Mouse (Mus musculus): ENCODE measurements around the gene Ahsa1. TPM values are rescaled to one million over a fixed set of nuclear protein-coding genes. Genes with fewer than 3 reads are reported as not detected.

The Ahsa1 gene
- 69.7 and 78.3 TPM in 2 replicates for polyA plus RNA-seq (2015; fragmentation: Nextera tagmentation; extraction: Ambion mirVana)

DNA sequence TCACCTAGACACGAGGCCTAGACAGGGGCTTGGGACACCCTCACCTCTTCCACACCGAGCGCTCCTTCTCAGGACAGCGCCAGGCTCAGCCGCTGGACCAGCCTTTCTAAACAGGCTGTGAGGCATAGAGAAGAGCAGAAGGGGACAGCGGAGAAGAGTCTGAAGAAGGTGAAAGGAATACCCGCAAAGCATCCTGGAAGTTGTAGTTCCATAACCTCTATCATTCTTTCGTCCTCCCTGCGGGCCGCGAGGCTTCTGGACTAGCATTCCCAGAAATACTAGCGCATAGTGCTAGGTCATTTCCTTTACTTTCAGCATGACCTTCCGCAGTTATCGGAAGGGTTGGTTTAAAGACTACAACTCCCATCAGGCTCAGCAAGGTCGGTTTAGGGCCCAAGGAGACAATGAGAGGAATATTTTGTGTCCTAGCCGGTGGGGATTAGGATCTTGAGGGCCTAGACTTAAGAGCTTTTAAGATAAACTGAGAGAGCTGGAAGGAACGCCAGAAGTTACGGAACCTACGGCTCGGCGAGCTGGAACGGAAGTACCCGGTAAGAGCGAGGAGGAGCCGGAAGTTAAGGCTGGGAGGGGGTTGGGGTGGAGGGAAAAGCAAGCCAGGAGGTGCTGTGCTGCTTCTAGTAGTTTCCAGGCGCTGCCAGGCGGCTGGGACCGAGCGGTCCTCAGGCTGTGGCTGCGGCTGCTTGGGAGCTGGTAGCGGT, at the start of gene Ahsa1, which contains the start of gene Vipas39:
Ahsa1 (plus strand) TSS at position 372 of the 719 bp plus-strand sequence.
Vipas39 (minus strand) TSS at position 149 of the 719 bp plus-strand sequence.
- TF ChIP-seq CTCF (IDR thresholded peaks at IDR 0.05; ENCODE audit: low read depth) = peak; percentile 67
- no peaks in the 10 kb centered on the region for H3K4me1 ChIP-seq (replicated peaks; ENCODE audit: control insufficient read depth, insufficient read depth, low read length)
- H3K27me3 ChIP-seq (replicated peaks; ENCODE audit: control insufficient read depth, insufficient read depth, low read length) = no peaks in the 10 kb centered on the region
- no peaks in the 10 kb centered on the region for H3K9me3 ChIP-seq (ENCODE audit: control insufficient read depth)
- H3K4me2 ChIP-seq (replicated peaks; ENCODE audit: low read depth) = peak within 1 kb of the TSS; percentile 89
- H3K4me3 ChIP-seq (ENCODE audit: low read depth, low read length) = peak within 1 kb of the TSS; percentile 87
- peaks cover 45% of the 10 kb centered on the region for H3K36me3 ChIP-seq (ENCODE audit: control insufficient read depth, insufficient read depth)
- peak within 1 kb of the TSS; percentile 70 for H3K9ac ChIP-seq (ENCODE audit: low read depth, low read length)
- ATAC-seq = peak; percentile 97
- under 1% methylated on average over 31 of the region's 31 CpGs for WGBS
- H3K27ac ChIP-seq (ENCODE audit: low read depth, low read length) = peak within 1 kb of the TSS; percentile 77

DNA sequence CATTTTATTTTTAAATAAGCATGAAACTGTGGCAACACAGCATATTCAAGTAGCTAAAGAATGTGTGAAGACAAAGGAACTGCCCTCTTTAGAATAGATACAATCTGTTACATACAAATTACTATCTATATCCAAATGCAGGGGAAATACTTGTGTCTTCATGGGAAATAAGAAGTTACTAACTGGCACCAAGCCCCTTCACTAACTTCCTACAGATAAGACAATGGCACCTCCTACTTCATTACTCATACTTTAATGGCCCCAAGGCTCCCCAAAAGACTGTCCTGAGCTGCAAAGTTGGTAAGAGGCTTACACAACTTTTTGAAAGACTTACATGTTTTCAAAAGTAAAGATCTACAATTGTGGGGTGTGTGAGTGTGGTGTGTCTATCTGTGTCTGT, 48.7 kb upstream of the Ahsa1 start:
- H3K4me1 ChIP-seq (replicated peaks; ENCODE audit: control insufficient read depth, insufficient read depth, low read length) = no peaks in the 10 kb centered on the region
- H3K4me2 ChIP-seq (replicated peaks; ENCODE audit: low read depth) = no peak overlapping the region
- no peak overlapping the region for H3K27ac ChIP-seq (ENCODE audit: low read depth, low read length)
- H3K36me3 ChIP-seq (ENCODE audit: control insufficient read depth, insufficient read depth) = no peaks in the 10 kb centered on the region
- H3K9me3 ChIP-seq (ENCODE audit: control insufficient read depth) = no peaks in the 10 kb centered on the region
- H3K4me3 ChIP-seq (ENCODE audit: low read depth, low read length) = no peak overlapping the region
- H3K27me3 ChIP-seq (replicated peaks; ENCODE audit: control insufficient read depth, insufficient read depth, low read length) = no peaks in the 10 kb centered on the region
- no peak overlapping the region for H3K9ac ChIP-seq (ENCODE audit: low read depth, low read length)
- ATAC-seq = no peak
- no peak for TF ChIP-seq CTCF (IDR thresholded peaks at IDR 0.05; ENCODE audit: low read depth)

DNA sequence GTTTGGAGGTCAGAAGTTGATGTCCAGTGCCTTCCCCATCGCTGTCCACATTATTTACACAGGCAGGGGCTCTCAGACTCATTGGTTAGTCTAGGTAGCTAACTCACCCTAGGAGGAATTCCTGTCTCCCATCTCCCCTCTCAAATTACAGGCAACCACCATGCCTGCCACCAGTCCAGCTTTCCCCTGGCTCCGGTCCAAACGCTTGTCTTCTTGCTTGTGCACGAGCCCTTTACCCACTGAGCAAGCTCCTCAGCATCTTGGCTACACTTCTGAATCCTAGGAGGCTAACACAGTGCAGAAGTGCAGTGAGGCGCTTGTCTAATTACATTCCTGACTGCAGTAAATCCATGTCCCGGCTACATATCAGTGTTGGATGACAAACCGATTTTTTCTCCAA, 46.9 kb upstream of the Ahsa1 start:
- no peaks in the 10 kb centered on the region for H3K4me1 ChIP-seq (replicated peaks; ENCODE audit: control insufficient read depth, insufficient read depth, low read length)
- WGBS = 64% methylated on average over 7 of the region's 7 CpGs
- no peak overlapping the region for H3K4me2 ChIP-seq (replicated peaks; ENCODE audit: low read depth)
- no peak for TF ChIP-seq CTCF (IDR thresholded peaks at IDR 0.05; ENCODE audit: low read depth)
- H3K27me3 ChIP-seq (replicated peaks; ENCODE audit: control insufficient read depth, insufficient read depth, low read length) = no peaks in the 10 kb centered on the region
- no peak overlapping the region for H3K4me3 ChIP-seq (ENCODE audit: low read depth, low read length)
- no peaks in the 10 kb centered on the region for H3K9me3 ChIP-seq (ENCODE audit: control insufficient read depth)
- ATAC-seq = no peak
- H3K27ac ChIP-seq (ENCODE audit: low read depth, low read length) = no peak overlapping the region
- no peaks in the 10 kb centered on the region for H3K36me3 ChIP-seq (ENCODE audit: control insufficient read depth, insufficient read depth)
- no peak overlapping the region for H3K9ac ChIP-seq (ENCODE audit: low read depth, low read length)

DNA sequence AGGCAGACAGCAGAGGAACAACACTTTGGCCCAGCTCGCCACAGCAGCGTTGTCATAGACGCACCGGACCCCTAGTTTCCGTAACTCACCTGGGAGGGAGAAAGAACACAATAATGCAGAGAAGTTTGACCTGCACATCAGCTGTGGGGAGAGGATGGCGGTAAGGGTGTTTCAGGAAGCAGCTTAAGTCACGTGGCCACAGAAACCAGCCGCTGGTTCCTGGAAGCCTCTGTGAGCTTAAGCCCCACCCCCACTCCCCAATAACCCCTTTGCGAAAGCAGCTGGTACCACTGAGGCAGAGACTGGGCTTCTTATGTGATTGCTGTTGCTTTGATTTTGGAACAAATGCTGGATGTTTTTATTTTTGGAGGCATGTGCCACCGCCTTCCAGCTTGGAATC, 41.3 kb upstream of the Ahsa1 start:
- Histone ChIP-seq H3K4me1 (replicated peaks; ENCODE audit: control insufficient read depth, insufficient read depth, low read length) (no peaks in the 10 kb centered on the region), H3K9me3 (ENCODE audit: control insufficient read depth) (no peaks in the 10 kb centered on the region), H3K9ac (ENCODE audit: low read depth, low read length) (no peak overlapping the region), H3K4me3 (ENCODE audit: low read depth, low read length) (no peak overlapping the region), H3K4me2 (replicated peaks; ENCODE audit: low read depth) (no peak overlapping the region), H3K27ac (ENCODE audit: low read depth, low read length) (no peak overlapping the region), H3K36me3 (ENCODE audit: control insufficient read depth, insufficient read depth) (no peaks in the 10 kb centered on the region), H3K27me3 (replicated peaks; ENCODE audit: control insufficient read depth, insufficient read depth, low read length) (no peaks in the 10 kb centered on the region)
- no peak for ATAC-seq
- 74% methylated on average over 10 of the region's 10 CpGs for WGBS
- no peak for TF ChIP-seq CTCF (IDR thresholded peaks at IDR 0.05; ENCODE audit: low read depth)

DNA sequence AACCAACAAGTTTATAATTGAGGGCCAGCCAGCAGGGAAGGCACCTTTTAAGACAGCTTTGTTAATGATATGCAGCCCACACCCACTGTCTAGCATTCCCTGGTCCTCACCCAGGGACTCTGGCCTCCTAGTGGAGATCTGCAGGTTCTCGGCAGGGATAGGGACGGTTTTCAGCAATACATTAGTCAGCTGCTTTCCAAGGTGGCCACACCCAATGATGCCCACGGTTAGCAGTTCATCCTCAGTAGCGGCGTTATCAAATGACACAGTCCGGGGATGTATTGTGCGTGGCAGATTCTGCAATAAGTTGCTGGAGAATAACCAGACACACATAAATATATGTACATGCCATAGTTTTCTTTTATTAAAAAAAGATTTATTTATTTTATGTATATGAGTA, 39.5 kb upstream of the Ahsa1 start:
- Histone ChIP-seq H3K27me3 (replicated peaks; ENCODE audit: control insufficient read depth, insufficient read depth, low read length) (no peaks in the 10 kb centered on the region), H3K9me3 (ENCODE audit: control insufficient read depth) (no peaks in the 10 kb centered on the region), H3K4me1 (replicated peaks; ENCODE audit: control insufficient read depth, insufficient read depth, low read length) (no peaks in the 10 kb centered on the region), H3K9ac (ENCODE audit: low read depth, low read length) (no peak overlapping the region), H3K36me3 (ENCODE audit: control insufficient read depth, insufficient read depth) (no peaks in the 10 kb centered on the region), H3K27ac (ENCODE audit: low read depth, low read length) (no peak overlapping the region), H3K4me2 (replicated peaks; ENCODE audit: low read depth) (no peak overlapping the region), H3K4me3 (ENCODE audit: low read depth, low read length) (no peak overlapping the region)
- 74% methylated on average over 7 of the region's 7 CpGs for WGBS
- TF ChIP-seq CTCF (IDR thresholded peaks at IDR 0.05; ENCODE audit: low read depth) = 0 out of 2 replicates have a peak, but pooled peaks have one; percentile 6
- no peak for ATAC-seq

DNA sequence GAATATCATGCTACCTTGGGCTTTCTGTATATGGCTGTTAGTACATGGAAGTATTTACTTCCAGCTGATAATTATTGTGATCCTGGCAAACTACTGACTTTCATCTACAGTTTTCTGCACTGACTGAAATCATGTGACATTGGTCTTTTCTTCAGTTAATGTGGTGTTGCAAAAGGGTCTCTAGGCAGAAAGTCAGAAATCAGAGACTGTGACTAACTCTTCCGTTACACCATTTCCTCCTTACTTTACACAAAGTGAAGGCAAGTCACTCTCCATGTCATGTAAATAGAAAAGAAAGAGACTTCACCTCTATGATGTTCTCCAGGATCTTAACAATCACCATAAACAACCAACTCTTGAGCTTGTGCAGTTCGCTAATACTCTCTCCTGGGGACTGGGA, 36.6 kb upstream of the Ahsa1 start:
- H3K27ac ChIP-seq (ENCODE audit: low read depth, low read length) = no peak overlapping the region
- H3K4me3 ChIP-seq (ENCODE audit: low read depth, low read length) = no peak overlapping the region
- no peak for TF ChIP-seq CTCF (IDR thresholded peaks at IDR 0.05; ENCODE audit: low read depth)
- no peaks in the 10 kb centered on the region for H3K9me3 ChIP-seq (ENCODE audit: control insufficient read depth)
- H3K9ac ChIP-seq (ENCODE audit: low read depth, low read length) = no peak overlapping the region
- H3K27me3 ChIP-seq (replicated peaks; ENCODE audit: control insufficient read depth, insufficient read depth, low read length) = no peaks in the 10 kb centered on the region
- H3K4me1 ChIP-seq (replicated peaks; ENCODE audit: control insufficient read depth, insufficient read depth, low read length) = no peaks in the 10 kb centered on the region
- no peak for ATAC-seq
- no peak overlapping the region for H3K4me2 ChIP-seq (replicated peaks; ENCODE audit: low read depth)
- WGBS = 83% methylated on average over 2 of the region's 2 CpGs
- H3K36me3 ChIP-seq (ENCODE audit: control insufficient read depth, insufficient read depth) = no peaks in the 10 kb centered on the region

Data from intestine, postnatal 0 days (tissue).